Mouse (Mus musculus): Measurements from ENCODE around the gene Olfr56.
"Not testable (repeated sequence)": the region's sequence is repeated elsewhere in the genome, so short reads cannot be mapped to it uniquely, and the experiment has no call there.

DNA sequence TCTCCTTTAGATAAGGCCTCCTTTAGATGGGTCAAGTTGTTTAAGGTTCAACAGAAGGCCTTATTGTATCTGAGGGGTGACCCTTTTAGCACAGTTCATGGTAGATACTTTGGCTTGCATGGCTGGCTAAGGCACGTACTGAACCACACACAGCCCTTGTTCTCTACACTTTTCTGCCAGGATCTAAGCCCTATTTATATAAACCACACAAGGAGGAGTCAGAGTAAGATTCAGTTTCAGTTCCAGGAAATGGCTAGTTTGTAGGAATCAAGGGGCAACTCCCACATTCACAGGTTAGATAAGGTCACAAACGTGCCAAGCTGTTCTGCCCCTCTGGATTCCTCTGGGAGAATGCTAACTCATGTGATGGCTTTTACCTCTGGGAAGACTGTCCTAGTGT is 15.3 kb downstream of the Olfr56 start, which contains the start of gene Tgtp1:
- not testable (repeated sequence) for TF ChIP-seq GATA1, TAL1 (IDR thresholded peaks at IDR 0.05; ENCODE audit: low read length)
